Mouse (Mus musculus) cerebellum, postnatal 4 days (tissue): ENCODE results near the gene Cenpa.
A peak's percentile ranks its signal among the peaks of the same experiment; 100 is the strongest.
"Not testable (repeated sequence)": the region's sequence is repeated elsewhere in the genome, so short reads cannot be mapped to it uniquely, and the experiment has no call there.

Experiments
- DNase-seq, 2 experiments: peaks; one replicate each; pipeline ENCODE4 v3.0.0; 2022; ENCODE audit warnings: low spot score in 2 of 2, mixed read lengths in 1 of 2

The Cenpa gene

DNA sequence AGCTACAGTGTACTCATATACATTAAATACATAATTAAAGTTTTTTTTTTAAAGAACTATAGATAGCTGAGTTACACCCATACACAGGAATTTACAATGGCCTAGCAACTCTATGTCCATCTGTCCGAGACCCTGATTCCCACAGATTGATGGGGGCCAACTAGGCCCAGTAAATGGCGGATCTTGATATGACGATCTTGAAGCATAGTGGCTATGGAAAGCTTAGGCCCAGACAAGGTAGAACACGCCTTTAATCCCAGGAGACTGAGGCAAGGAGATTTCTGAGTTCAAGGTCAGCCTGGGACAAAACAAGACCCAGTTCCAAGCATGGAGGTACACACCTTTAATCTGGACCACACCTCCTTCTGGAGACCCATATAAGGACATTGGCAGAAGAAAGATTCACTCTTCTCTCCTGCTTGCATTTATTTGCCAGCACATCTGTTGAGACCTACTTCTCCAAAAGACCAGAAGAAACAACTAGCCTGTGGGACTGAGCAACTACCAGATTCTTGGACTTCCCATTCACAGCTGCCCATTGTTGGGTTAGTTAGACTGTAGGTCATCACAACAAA, 12.2 kb downstream of the Cenpa start:
- DNase-seq, result no peak

DNA sequence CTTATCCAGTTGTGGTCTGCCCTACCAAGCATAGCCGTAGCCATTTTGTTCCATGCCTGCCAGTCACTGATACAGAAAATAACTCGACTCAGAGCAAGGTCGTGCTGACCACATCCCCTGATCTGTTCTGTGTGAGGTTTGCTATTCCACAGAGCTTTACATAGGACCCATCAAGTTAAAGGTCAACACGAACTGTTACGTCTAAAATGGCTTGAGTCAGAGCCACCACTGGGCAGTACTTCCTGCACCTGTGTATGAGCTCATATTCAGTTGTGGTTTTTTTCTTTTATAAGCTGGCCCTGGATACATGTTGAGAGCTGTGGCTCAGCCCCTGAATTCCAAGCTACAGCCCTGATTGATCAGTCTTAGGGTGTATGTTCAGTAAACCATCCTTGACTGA, 13.0 kb downstream of the Cenpa start:
- DNase-seq, result no peak

DNA sequence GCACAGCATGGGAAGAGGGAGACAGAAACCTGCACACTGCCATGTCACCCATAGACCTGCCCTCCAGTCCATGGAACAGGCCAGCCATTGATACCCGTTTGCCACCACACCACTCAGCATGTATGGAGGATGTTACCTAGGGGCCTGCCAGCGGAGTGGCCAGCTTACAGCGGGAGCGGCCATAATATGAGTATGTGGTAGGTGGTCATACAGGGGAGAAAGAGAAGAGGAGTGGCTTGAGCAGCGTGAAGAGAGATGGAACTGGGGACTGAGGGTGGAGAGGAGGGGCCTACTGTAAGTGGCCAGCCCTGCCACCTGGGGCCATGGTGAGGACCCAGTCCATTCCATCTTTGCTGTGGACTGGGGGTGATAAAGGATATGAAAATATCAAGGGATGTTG, 15.4 kb downstream of the Cenpa start:
- no peak for DNase-seq

DNA sequence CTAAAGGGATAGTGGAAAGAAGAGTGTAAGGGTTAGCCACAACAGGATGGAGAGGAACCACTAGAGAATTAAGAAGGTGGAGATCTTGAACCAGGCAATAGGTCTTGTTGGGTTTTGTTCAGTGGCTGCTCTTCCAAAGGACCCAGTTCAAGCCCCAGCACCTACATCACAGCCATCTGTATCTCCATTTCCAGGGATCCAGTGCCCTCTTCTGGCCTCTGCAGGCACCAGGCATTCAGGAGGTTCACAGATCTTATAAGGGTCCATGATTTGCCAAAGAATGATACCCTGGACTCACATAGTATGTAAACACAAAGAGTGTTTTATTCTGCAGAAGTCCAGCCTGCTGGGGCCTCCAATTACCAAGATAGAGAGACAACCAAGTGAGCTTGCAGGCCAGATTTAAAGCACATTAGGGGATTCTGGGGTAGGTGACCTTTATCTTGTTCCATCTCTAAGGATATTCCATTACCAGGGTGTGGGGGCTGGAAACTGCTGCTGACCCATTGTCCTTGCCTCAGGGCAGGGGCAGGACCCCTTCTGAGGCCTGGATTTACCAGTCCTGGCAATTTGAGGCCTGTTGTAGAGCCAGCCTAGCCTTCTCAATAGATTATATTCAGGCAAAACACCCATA, 16.5 kb downstream of the Cenpa start:
- DNase-seq, result no peak

DNA sequence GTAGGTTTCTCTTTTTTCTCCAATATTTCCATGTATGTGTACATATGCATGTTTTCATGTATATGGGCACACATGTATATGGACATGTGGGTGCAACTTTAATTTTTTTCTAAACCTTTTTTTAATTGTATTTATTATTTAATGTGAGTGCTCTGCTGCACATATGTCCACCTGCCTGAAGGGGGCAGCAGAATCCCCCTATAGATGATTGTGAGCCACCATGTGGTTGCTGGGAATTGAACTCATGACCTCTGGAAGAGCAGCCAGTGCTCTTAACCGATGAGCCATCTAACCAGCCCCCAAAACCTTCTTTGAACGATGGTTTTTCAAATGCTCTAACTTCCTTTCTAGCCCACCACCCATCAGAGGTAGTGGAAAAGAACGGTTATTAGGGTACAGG, 17.4 kb downstream of the Cenpa start:
- DNase-seq, result no peak

DNA sequence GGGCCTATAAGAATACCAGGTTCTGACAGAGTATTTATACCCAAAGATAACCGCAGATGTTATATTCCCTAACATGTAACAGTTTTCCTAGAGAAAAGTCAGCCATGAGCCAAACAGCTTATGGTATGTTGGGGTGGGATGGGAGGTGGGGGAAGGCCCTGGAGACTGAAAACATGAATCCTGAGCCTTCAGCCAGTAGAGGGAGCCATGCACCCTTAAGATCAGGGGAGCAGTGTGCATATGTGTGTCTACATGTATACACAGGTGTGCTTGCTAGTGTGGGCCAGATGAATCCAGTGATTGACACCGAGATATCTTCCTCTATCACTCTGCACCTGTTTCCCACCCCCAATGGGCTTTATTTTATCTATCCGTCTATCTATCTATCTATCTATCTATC, 20.2 kb downstream of the Cenpa start:
- peak in 1 of 2 experiments; percentile 19 for DNase-seq

DNA sequence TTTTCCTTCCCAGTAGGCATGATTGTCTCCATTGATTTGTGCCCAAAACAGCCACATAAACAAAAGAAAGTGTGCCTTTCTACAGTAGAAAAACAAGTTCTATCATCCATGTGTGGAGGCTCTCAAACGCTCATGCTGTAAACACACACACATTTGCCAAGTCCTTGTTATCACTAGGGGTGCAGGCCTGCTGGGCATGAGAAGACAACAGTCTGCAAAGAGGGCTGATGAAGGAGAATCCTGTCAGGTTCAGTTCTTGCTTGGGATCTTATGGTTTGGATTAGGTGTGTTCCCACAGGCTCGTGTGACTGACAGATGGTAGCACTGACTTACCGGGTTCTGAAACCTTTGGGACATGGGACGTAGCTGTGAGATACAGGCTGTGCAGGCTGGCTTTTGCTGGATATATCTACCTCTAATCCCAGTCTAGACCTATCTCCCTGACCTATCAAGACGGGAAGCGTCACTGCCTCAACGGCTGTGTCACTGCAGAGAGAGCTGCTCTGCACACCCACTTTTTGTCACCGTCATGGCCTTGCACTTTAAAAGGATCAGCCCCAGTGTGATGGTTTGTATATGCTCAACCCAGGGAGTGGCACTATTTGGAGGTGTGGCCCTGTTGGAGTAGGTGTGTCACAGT, 33.9 kb downstream of the Cenpa start:
- DNase-seq, result no peak

DNA sequence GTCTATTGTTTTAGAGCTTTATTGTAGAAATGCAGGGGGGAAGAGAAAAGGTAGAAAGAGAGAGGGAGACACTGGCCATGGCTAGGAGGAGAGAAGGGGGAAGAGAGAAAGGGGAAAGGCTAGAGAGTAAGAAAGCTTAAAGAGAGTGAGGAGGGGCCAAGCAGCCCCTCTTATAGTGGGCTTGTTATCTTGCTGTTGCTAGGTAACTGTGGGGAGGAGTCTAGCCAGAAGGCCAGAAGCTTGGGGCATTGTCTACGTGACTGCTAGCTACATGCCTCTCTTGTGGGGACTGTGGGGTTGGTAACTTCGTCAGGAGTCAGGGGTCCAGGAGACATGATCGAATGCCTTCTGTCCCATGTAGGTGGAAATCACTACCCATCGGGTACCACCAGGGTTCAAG, 34.8 kb downstream of the Cenpa start:
- DNase-seq, result not testable (repeated sequence)

DNA sequence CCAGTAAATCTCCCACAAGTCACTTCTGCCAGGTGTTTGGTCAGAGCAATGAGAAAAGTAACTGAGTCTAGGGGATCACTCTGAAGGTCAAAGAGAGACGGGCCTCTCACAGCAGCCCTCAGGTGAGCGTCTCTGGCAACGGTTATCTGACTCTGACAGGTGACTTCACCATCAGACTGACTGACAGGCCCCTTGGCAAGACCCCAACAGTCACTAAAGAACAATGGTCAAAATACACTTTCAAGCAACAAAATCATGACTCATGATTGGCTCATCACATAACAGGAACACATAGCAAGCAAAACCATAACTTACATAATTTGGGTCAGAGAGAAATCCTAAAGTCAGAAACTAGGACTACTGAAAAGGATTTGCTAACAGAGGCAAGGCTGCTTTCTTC, 35.3 kb downstream of the Cenpa start:
- no peak for DNase-seq

DNA sequence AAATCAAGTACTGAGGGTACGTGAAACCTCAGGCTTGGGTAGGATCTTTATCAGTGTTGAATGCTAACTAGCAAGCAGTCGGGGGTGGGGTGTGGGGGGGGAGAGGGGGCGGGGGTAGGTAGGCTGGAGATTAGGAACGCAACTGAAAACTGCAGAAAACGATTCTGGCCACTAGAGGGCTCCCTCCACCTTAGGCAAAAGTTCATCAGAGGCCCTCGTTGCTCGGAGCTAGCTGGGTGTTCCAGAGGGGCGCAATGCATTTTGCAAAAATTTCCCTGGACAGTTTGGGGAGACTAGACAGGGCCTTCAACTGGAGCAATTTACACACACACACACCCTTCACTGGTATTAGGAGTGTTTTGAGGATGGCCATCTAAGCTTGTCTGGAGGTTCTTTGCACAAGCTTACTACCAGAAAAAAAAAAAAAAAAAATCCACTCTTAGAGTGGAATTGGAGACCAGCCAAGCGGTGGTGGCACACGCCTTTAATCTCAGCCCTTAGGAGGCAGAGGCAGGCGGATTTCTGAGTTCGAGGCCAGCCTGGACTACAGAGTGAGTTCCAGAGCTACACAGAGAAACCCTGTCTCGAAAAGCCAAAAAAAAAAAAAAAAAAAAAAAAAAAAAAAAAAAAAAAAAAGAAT, 43.3 kb downstream of the Cenpa start:
- DNase-seq, result peak; percentile 57 to 87

DNA sequence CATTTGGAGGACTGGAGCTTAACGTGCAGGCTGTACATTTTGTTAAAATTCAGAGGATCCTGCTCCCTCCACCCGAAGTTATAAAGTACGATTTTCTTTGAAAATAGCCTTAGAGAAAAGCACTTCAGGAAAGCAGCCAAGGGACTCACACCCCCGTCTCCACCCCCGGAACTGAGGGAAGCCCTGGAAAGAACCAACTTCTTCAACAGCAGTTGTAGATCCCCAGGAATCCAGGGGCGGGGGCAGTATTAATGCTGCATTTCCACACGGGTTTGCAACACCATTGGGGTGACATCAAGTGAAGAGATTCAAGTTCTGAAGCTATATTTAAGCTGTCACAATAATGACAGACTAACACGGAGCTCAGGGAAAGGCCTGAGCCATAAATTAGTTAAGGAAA, 43.9 kb downstream of the Cenpa start:
- DNase-seq, result no peak

DNA sequence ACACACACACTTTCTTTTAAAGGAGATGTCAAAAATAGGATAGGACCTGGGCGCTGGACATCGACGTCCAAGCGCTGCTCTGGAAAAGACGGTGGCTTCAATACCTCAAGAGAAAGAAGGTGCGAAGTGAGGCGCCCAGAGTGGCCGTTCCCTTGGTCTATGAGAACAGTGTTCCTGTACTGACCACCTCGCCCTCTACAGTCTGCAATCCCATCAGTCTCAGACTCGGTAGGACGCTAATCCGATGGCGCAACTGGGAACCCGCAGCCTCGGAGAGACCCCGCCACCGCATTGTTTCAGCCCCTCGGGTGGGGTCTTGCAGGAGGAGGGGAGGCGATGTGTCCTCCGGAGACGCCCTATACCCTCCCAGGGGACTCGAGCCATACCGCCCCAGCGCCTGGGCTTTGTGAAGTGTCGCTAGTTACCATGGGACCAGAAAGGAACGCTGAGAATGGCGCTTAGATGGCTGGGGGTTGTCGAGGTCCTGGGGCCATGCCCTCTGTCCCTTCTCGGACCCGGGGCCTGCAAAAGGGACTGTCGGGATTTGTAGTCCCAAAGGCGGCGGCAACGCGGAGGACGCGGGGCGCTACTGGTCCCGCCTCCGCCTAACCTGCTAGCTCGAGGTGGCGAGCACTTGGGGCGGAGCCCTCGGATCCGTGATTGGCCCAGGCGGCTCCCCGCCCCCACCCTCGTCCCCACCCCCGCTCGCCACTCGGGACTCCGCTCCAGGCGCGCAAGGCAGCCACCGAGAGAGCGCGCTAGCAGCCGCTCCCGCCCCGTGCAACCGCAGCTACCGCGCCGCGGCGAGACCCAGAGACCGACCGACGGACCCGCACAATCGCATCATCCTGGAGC, 44.8 kb downstream of the Cenpa start, which contains the start of gene Dpysl5:
Gene Dpysl5, plus strand, starts transcription at position 418 of the 855 bp plus-strand sequence.
- DNase-seq, result peak; percentile 70 to 88

DNA sequence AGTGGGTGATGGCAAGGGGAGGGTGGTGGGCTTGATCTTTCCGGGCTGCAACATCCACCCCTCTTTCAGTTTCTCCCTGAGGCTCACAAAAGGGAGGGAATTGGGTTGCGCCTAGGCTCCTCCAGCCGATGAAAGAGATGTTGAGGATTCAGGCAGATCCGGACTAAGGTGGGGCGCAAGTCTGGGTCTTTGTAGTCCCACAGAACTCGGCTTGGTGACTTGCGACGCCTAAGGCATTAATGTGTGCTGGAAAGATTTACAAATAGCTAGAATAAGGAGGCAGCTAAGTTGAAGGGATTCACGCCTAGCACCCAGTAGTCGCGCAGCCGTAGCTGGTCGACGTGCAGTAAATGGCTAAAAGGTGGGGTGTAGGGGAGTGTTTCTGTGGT, 45.4 kb downstream of the Cenpa start:
- no peak for DNase-seq

DNA sequence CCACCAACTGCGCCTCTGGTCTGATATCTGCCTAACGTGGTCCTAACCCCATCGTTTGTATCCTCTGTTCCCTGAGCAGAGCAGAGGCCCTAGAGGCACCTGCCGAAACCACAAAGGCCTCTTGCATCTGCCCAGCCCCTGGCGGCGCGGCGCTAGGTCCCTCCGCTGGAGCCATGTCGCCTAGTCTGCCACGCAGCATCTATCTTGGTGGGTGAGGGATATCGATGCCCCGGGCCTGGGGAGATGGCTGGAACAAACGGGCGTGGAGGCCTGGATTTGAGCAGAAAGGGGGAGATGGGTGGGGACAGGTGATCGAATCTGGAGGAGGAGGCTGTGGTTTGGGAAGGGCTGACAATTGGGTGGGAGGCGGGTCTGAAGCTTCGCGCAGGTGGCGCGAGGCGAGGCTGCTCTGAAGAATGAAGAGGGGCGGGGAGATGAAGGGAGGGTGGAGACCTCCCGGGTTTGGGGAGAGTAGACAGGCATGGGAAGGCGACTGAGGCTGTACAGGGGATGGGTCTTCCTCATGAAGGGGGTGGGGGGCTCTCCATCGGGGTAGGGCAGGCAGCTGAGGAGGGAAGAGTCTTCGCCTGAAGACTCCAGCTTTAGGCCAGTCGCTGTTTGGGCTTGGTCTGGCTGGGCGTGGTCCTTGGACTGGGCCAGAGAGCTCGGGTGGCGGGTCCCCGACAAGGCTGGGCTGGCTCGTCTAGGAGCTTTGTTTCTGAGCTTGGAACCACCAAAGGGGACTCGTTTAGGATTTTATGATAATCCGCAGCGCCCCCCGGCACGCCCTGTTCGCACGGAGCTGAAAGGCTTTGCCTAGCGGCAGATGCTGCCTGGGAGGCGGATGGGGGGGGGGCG, 46.1 kb downstream of the Cenpa start:
- peak; percentile 42 to 53 for DNase-seq

DNA sequence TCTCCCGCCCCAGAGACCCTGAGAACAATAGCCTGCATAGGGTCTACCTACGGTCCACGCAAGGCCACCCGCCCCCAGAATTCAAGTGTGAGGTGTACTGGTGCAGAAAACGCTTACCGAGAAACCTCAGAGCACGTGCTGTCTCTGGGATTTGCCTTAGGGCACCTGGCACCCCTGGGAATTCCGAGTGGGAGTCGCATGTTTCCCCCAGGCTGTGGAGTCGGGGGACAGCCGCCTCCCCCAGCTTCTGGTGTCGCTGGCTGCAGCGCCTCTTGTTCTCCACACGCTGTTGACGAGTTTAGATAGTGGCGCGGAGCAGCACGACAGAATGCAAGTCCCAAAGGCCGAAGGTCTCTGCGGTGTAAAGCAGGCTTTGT, 46.7 kb downstream of the Cenpa start:
- DNase-seq, result peak in 1 of 2 experiments; percentile 42

DNA sequence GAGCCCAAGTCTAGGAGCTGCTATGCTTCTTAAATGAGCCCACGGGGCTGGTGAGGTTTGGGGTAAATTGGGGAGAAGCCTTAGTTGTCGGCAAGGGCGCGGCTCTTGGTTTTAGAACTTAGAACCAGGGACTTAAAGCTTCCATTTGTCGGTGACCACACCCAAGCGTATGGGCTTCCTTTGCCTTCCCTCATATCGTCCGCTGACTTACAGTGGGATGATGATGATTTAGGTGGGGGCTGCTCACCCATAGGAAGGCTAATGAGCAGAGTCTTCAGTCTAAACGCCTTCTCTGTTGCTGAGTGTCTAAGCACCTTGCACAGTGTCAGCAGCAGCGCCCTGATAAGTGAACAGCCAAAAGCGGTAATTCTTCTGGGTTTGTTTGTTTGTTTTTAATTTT, 47.1 kb downstream of the Cenpa start:
- no peak for DNase-seq

DNA sequence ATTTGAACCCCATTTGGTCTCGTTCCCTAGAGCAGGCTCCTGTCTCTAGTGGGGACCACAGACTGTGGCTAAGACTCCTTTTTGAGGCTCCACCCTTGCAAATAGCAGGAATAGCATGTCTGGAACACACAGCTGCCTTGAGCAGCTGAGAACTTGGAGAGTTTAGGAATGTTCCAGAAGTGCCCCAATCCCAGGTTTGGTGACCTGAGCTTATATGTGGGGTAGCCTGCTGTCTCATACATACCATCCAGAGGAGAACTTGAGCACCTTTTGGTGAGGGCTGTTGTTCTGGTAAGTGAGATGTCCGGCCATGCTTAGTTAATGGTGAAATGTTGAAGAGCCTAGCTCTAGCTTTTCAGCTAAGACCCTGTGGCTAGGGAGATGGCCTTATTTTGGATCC, 49.7 kb downstream of the Cenpa start:
- no peak for DNase-seq

DNA sequence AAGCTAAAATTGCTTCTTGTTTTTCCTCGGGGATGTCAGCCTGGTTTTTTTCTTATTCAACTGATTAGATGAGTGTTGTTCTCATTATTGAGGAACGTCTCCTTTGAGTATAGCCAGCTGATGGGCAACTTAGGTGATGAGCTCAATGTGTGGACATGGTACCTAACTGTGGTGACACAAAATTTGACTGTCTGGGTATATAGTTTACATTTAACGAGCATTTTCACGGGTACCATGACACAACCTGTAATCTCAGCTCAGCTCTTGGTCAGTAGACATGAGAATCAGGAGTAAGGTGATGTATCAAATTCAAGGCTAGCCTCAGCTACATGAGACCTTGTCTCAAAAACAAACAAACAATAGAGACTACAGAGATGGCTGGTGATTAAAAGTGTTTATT, 50.9 kb downstream of the Cenpa start:
- no peak for DNase-seq

DNA sequence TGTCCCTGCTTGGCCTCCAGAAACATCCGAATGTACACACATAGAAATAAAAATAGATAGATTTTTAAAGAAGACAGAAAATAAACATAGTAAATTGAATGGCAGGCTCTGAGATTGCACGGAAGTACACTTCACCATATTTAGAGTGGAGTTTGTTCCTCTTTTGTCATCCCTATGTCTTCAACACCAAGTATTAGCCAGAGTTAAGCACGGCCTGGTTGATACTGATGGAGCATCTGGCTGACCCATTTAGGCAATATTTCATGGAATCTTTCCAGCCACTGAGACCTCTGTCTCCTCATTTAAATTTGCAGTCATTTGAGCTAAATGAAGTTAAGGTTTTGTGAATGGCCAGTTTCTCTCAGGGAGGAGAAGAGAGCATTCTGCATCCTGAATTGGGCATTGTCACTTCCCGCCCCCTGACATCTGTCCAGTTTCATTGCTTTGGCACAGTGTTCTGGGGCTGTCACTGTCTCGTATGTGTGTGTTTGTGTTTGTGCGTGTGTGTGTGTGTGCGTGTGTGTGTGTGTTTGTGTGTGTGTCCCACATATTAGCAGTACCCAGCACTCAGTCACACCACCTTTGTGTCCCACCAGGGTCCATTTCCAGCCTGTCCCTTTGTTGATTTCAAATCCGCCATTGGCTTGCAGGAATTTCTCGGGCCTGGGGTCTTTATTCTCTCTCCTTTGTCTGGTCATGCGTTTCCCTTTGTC, 51.6 kb downstream of the Cenpa start:
- no peak for DNase-seq

DNA sequence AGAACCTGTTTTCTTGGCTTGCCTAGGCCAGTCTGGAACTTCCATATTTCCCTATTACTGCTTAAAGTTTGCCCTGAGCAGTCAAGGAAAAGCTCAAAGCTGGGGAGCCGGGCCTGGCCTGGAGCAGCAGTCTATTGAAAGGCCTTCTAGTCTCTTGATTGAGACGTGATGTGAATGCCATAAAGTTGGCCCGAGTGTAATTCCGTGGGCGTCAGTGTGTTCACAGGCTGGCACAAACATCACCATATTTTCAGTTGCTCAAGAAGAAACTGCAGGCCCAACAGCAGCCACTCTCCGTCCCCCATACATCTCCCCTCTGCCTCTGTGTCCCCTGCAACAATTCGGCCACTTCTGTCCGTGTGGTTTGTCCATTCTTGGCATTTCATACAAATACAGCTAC, 55.4 kb downstream of the Cenpa start:
- DNase-seq, result no peak
